Mouse (Mus musculus) gastrocnemius, postnatal 4 days (tissue): ENCODE measurements at regions not wholly inside any gene's neighbourhood (a gene's known extent, or its start where the extent isn't known, plus 50 kb on each side); places are given as distances from the start of the nearest gene placed in this dataset. TPM values are rescaled to one million over a fixed set of nuclear protein-coding genes. Genes with fewer than 3 reads are reported as not detected.

Experiments used
- DNase-seq, 2 experiments: peaks; one replicate each; pipeline ENCODE4 v3.0.0; 2021 to 2022; ENCODE audit warnings: low spot score in 2 of 2, mixed read lengths in 2 of 2
- microRNA-seq: library from miRNA; unstranded; fragments of <30 nt; microRNA quantifications from one replicate; pipeline ENCODE4 v1.2.0, GENCODE M21; 2021

- no peak for DNase-seq
Measured at GRCm38 (mm10) chr13:90642206-90642823, 262.8 kb downstream of the Atp6ap1l start.

Small RNA genes lying in the stretch of these regions (microRNA-seq; reads per million reads assigned to microRNA genes)
- gene Gm44338, result not detected
